Mouse (Mus musculus) heart, embryonic 16.5 days (tissue): ENCODE data around the gene Stac2. TPM values are rescaled to one million over a fixed set of nuclear protein-coding genes. Genes with fewer than 3 reads are reported as not detected.
A peak's percentile ranks its signal among the peaks of the same experiment; 100 is the strongest.

Experiments
- ATAC-seq: fragments of 200-750 bp; cut with Nextera tagmentation; replicated peaks from 2 replicates; pipeline ENCODE4 v1.8.0; 2017; ENCODE audit warnings: moderate number of reproducible peaks; ENCODE audit not compliant: insufficient read depth, low FRiP score; ENCODE audit errors: extremely low read depth
- H3K27ac ChIP-seq: fragments of 300-500 bp; sonication (generic); 2 replicates; pipeline ENCODE4 v1.5.1; 2014; ENCODE audit warnings: mild to moderate bottlenecking, low read length, control low read depth, moderate library complexity
- H3K27me3 ChIP-seq: fragments of 300-500 bp; sonication (generic); 2 replicates; pipeline ENCODE4 v1.6.1; 2014; ENCODE audit warnings: low read length, mixed read lengths; ENCODE audit not compliant: control insufficient read depth, insufficient read depth
- H3K36me3 ChIP-seq: fragments of 300-500 bp; sonication (generic); 2 replicates; pipeline ENCODE4 v1.6.1; 2014; ENCODE audit not compliant: control insufficient read depth, insufficient read depth
- H3K4me1 ChIP-seq: fragments of 300-500 bp; sonication (generic); 2 replicates; pipeline ENCODE4 v1.6.1; 2014; ENCODE audit warnings: low read length, mixed read lengths; ENCODE audit not compliant: control insufficient read depth, insufficient read depth
- H3K4me2 ChIP-seq: fragments of 300-500 bp; sonication (generic); 2 replicates; pipeline ENCODE4 v1.6.1; 2014; ENCODE audit warnings: low read depth, mild to moderate bottlenecking, control low read depth, low read length
- H3K4me3 ChIP-seq: fragments of 300-500 bp; sonication (generic); 2 replicates; pipeline ENCODE4 v1.5.1; 2014; ENCODE audit warnings: mild to moderate bottlenecking, control low read depth, low read length
- H3K9ac ChIP-seq: fragments of 300-500 bp; sonication (generic); 2 replicates; pipeline ENCODE4 v1.6.1; 2014; ENCODE audit warnings: low read length, control low read depth
- H3K9me3 ChIP-seq: fragments of 300-500 bp; sonication (generic); replicated peaks from 2 replicates; pipeline ENCODE4 v1.6.1; 2016; ENCODE audit warnings: low read length; ENCODE audit not compliant: control insufficient read depth
- whole genome bisulfite sequencing: fragments of 180-500 bp; shearing (Covaris S2); extraction: QIAGEN DNeasy Blood & Tissue Kit; methylation state at CpG from one replicate; pipeline ENCODE4 v1.1.7; 2014; 5-methylcytosine and 5-hydroxymethylcytosine counted together
- polyA plus RNA-seq: library from polyadenylated mRNA; unstranded; fragments of >200 nt; fragmentation: Nextera tagmentation; extraction: Ambion mirVana; gene quantifications from 2 replicates; pipeline ENCODE4 v1.2.1, GENCODE M21; 2015

Stac2 gene
- polyA plus RNA-seq, 1 experiment from 2014 or later: 0.62 TPM

- peaks cover 15% of the 10 kb centered on the region for H3K4me1 ChIP-seq
- H3K36me3 ChIP-seq: peaks cover 23% of the 10 kb centered on the region
- ATAC-seq: no peak
- WGBS: 17% methylated on average over 7 of the region's 7 CpGs
- no peaks in the 10 kb centered on the region for H3K9me3 ChIP-seq
- H3K27me3 ChIP-seq: no peaks in the 10 kb centered on the region
- peak overlapping the region; percentile 69 for H3K4me3 ChIP-seq
- H3K4me2 ChIP-seq: peak overlapping the region; percentile 81
- H3K9ac ChIP-seq: peak overlapping the region; percentile 95
- no peak overlapping the region for H3K27ac ChIP-seq
Measured at GRCm38 (mm10) chr11:98027785-98028184, 25.5 kb downstream of the Stac2 start.

- Histone ChIP-seq H3K36me3 (peaks cover 23% of the 10 kb centered on the region), H3K4me3 (peak overlapping the region; percentile 69), H3K4me2 (peak overlapping the region; percentile 81), H3K9me3 (no peaks in the 10 kb centered on the region), H3K4me1 (peaks cover 15% of the 10 kb centered on the region), H3K9ac (peak overlapping the region; percentile 95), H3K27ac (peak overlapping the region; percentile 79), H3K27me3 (no peaks in the 10 kb centered on the region)
- under 1% methylated on average over 18 of the region's 18 CpGs for WGBS
- no peak for ATAC-seq
Measured at GRCm38 (mm10) chr11:98027297-98027688, 26.0 kb downstream of the Stac2 start.

- Histone ChIP-seq H3K4me2 (peak within 1 kb of the TSS; percentile 81), H3K36me3 (peaks cover 23% of the 10 kb centered on the region), H3K4me3 (peak within 1 kb of the TSS; percentile 69), H3K27me3 (no peaks in the 10 kb centered on the region), H3K9me3 (no peaks in the 10 kb centered on the region), H3K4me1 (peaks cover 16% of the 10 kb centered on the region), H3K9ac (peak within 1 kb of the TSS; percentile 95), H3K27ac (peak within 1 kb of the TSS; percentile 79)
- WGBS: under 1% methylated on average over 60 of the region's 69 CpGs
- ATAC-seq: peak; percentile 74
Measured at GRCm38 (mm10) chr11:98026570-98027296, 26.5 kb downstream of the Stac2 start, which contains the start of gene Rpl19. Gene Rpl19 (plus strand): TSS chr11:98026710.

GRCm38 (mm10) chr11:98026248-98026569 is 27.1 kb downstream of the Stac2 start:
- peak overlapping the region; percentile 69 for H3K4me3 ChIP-seq
- peaks cover 23% of the 10 kb centered on the region for H3K36me3 ChIP-seq
- no peaks in the 10 kb centered on the region for H3K9me3 ChIP-seq
- H3K27ac ChIP-seq: peak overlapping the region; percentile 79
- H3K9ac ChIP-seq: peak overlapping the region; percentile 95
- peaks cover 20% of the 10 kb centered on the region for H3K4me1 ChIP-seq
- peak overlapping the region; percentile 81 for H3K4me2 ChIP-seq
- H3K27me3 ChIP-seq: no peaks in the 10 kb centered on the region
- ATAC-seq: no peak
- WGBS: 7% methylated on average over 15 of the region's 15 CpGs

DNA sequence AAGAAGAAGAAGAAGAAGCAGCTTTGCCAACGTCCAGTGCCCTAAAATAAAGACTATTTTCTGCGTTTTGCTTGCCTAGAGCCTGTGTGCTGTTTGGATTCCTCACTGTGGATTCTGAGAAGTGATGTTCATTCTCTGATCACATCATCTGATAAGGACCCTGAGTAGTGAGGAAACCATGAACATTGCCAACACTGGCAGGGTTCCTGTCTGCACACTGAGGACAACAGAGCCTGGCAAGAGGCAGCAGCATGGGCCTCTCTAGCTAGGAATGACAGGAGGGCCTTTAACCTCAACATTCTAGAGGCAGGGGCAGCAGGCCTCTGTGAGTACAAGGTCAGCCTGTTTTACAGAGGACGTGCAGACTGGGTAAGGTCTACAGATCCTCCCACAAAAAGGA is 28.7 kb downstream of the Stac2 start:
- H3K9ac ChIP-seq: no peak overlapping the region
- no peak overlapping the region for H3K4me3 ChIP-seq
- no peak overlapping the region for H3K4me2 ChIP-seq
- H3K27ac ChIP-seq: no peak overlapping the region
- no peak for ATAC-seq
- peaks cover 13% of the 10 kb centered on the region for H3K36me3 ChIP-seq
- no peaks in the 10 kb centered on the region for H3K9me3 ChIP-seq
- H3K4me1 ChIP-seq: peaks cover 23% of the 10 kb centered on the region
- no peaks in the 10 kb centered on the region for H3K27me3 ChIP-seq
- 81% methylated on average over 3 of the region's 3 CpGs for WGBS

- Histone ChIP-seq H3K9ac (peak within 1 kb of the TSS; percentile 88), H3K4me1 (peaks cover 22% of the 10 kb centered on the region), H3K9me3 (no peaks in the 10 kb centered on the region), H3K4me2 (peak within 1 kb of the TSS; percentile 99), H3K36me3 (no peaks in the 10 kb centered on the region), H3K27ac (peak within 1 kb of the TSS; percentile 76), H3K4me3 (peak within 1 kb of the TSS; percentile 78), H3K27me3 (no peaks in the 10 kb centered on the region)
- peak; percentile 49 for ATAC-seq
- 1% methylated on average over 45 of the region's 52 CpGs for WGBS
Measured at GRCm38 (mm10) chr11:98022555-98023371, 30.5 kb downstream of the Stac2 start, which contains the start of gene Cacnb1. Gene Cacnb1 (minus strand): TSS chr11:98023034.

GRCm38 (mm10) chr11:98022253-98022554 is 31.1 kb downstream of the Stac2 start:
- Histone ChIP-seq H3K4me3 (peak overlapping the region; percentile 78), H3K27me3 (no peaks in the 10 kb centered on the region), H3K27ac (peak overlapping the region; percentile 76), H3K9me3 (no peaks in the 10 kb centered on the region), H3K4me1 (peaks cover 20% of the 10 kb centered on the region), H3K36me3 (no peaks in the 10 kb centered on the region), H3K9ac (peak overlapping the region; percentile 88), H3K4me2 (peak overlapping the region; percentile 99)
- ATAC-seq: peak; percentile 0; the same call in 1 of the 2 replicates
- under 1% methylated on average over 23 of the region's 23 CpGs for WGBS

DNA sequence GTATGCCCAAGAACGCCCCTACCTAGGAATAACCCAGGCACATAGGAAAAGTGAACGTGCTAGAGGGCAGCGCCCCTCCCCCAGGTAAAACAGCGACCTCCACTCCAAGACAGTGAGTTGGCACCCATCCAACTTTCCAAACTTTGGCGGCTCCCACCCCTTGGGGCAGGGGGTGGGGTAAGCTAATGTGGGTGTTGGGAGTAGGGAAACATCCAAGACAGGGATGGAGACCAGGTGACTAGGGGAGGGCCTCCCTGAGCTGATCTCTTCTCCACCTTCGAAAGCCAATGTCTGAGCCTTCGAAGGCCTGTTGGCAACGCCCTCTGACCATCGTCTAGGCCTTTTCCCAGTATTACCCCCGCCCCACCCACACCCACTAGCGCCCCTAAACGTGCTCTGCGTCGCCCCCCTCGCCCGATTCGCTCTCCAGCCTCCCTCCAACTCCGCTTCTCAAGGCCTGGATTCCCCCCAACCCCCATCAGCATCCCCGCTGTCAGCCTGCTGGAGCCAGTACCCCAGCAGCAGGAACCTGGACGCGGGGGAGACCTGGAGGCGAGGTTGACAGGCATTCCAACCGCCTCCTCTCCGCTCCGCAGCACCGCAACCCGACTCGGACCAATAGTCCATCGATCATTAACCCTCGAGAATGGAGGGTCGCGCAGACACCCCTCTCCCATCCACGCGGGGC is 31.6 kb downstream of the Stac2 start:
- Histone ChIP-seq H3K4me3 (peak overlapping the region; percentile 78), H3K9ac (peak overlapping the region; percentile 88), H3K4me1 (peaks cover 20% of the 10 kb centered on the region), H3K27me3 (no peaks in the 10 kb centered on the region), H3K36me3 (no peaks in the 10 kb centered on the region), H3K9me3 (no peaks in the 10 kb centered on the region), H3K27ac (peak overlapping the region; percentile 76; the same call in 1 of the 2 replicates), H3K4me2 (peak overlapping the region; percentile 99)
- ATAC-seq: no peak
- 4% methylated on average over 33 of the region's 34 CpGs for WGBS
